Mouse (Mus musculus) embryonic facial prominence, embryonic 15.5 days (tissue): ENCODE results near the gene Znrf3. TPM values are rescaled to one million over a fixed set of nuclear protein-coding genes. Genes with fewer than 3 reads are reported as not detected.

Experiments
- ATAC-seq: fragments of 200-750 bp; cut with Nextera tagmentation; 2 replicates; pipeline ENCODE4 v1.8.0; 2017; ENCODE audit warnings: low read depth, moderate TSS enrichment; ENCODE audit not compliant: insufficient number of reproducible peaks, low FRiP score, low TSS enrichment
- H3K27ac ChIP-seq: fragments of 300-500 bp; sonication (generic); replicated peaks from 2 replicates; pipeline ENCODE4 v1.5.1; 2015; ENCODE audit warnings: mild to moderate bottlenecking, inconsistent platforms
- H3K27me3 ChIP-seq: fragments of 300-500 bp; sonication (generic); 2 replicates; pipeline ENCODE4 v1.6.1; 2015; ENCODE audit warnings: inconsistent platforms
- H3K36me3 ChIP-seq: fragments of 300-500 bp; sonication (generic); 2 replicates; pipeline ENCODE4 v1.6.1; 2015; ENCODE audit warnings: mild to moderate bottlenecking, inconsistent platforms
- H3K4me1 ChIP-seq: fragments of 300-500 bp; sonication (generic); 2 replicates; pipeline ENCODE4 v1.6.1; 2015; ENCODE audit warnings: inconsistent platforms
- H3K4me2 ChIP-seq: fragments of 300-500 bp; sonication (generic); replicated peaks from 2 replicates; pipeline ENCODE4 v1.6.1; 2015; ENCODE audit warnings: mild to moderate bottlenecking, inconsistent platforms
- H3K4me3 ChIP-seq: fragments of 300-500 bp; sonication (generic); replicated peaks from 2 replicates; pipeline ENCODE4 v1.5.1; 2015; ENCODE audit warnings: mild to moderate bottlenecking, inconsistent platforms
- H3K9ac ChIP-seq: fragments of 300-500 bp; sonication (generic); 2 replicates; pipeline ENCODE4 v1.6.1; 2015; ENCODE audit warnings: inconsistent platforms
- H3K9me3 ChIP-seq: fragments of 300-500 bp; sonication (generic); replicated peaks from 2 replicates; pipeline ENCODE4 v1.6.1; 2016; ENCODE audit warnings: inconsistent platforms
- WGBS: fragments of 180-500 bp; shearing (Covaris S2); methylation state at CpG from one replicate; pipeline ENCODE4 v1.1.7; 2015; 5-methylcytosine and 5-hydroxymethylcytosine counted together
- polyA plus RNA-seq: library from polyadenylated mRNA; unstranded; fragments of >200 nt; fragmentation: Nextera tagmentation; extraction: Ambion mirVana; gene quantifications from 2 replicates; pipeline ENCODE4 v1.2.1, GENCODE M21; 2015

Gene Znrf3
- polyA plus RNA-seq, 1 experiment from 2014 or later: 16.9 TPM

- Histone ChIP-seq H3K4me2 (no peak overlapping the region), H3K27ac (peak overlapping the region; percentile 36; the same call in 1 of the 2 replicates), H3K9ac (no peak overlapping the region), H3K4me3 (no peak overlapping the region), H3K9me3 (no peaks in the 10 kb centered on the region), H3K36me3 (no peaks in the 10 kb centered on the region), H3K27me3 (no peaks in the 10 kb centered on the region), H3K4me1 (peaks cover 37% of the 10 kb centered on the region)
- no peak for ATAC-seq
- 20% methylated on average over 4 of the region's 4 CpGs for whole genome bisulfite sequencing
These were observed 23.0 kb downstream of the Znrf3 start for GRCm38 (mm10) chr11:5421506-5422251.

DNA sequence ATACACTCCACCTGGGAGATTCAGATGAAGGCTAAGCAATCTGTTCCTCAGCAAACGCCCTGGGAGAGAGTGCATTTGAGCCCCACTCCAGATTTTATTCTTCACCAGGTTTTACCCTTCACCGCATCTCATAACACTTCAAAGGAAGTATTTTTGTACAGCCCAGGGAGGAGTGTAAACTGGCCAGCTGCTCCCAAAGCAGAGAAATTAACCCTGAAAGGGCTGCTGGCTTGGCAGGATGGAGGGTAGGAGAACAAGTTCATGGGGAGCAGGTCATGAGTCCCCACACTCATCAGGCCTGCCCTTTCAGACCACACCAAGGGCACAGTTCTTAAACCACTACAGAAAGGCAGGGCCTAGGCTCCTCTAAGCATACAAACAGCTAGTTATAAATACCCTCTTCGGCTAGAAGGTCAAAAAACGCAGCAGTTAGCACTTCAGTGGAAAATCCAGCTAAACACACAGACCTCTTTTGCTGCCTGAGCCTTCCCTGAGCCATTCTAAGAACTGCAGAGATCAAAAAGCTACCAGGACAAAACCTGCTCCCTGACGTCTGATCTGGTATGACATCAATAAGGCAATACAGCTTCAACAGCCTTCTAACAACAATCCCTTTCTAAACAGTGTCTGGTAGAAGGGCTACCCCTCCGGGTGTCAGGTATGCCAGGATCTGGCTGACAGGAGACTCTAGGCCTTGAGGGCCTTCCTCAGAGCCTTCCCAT lies 28.9 kb downstream of the Znrf3 start:
- Histone ChIP-seq H3K27ac (peak overlapping the region; percentile 71), H3K4me2 (no peak overlapping the region; the same call in 1 of the 2 replicates), H3K4me3 (no peak overlapping the region), H3K36me3 (no peaks in the 10 kb centered on the region), H3K9me3 (no peaks in the 10 kb centered on the region), H3K27me3 (no peaks in the 10 kb centered on the region), H3K4me1 (peaks cover 58% of the 10 kb centered on the region), H3K9ac (no peak overlapping the region)
- 14% methylated on average over 6 of the region's 6 CpGs for WGBS
- 0 out of 2 replicates have a peak, but pooled peaks have one; percentile 47 for ATAC-seq

- Histone ChIP-seq H3K36me3 (no peaks in the 10 kb centered on the region), H3K27ac (peak overlapping the region; percentile 71), H3K4me3 (no peak overlapping the region), H3K9me3 (no peaks in the 10 kb centered on the region), H3K27me3 (no peaks in the 10 kb centered on the region), H3K4me2 (no peak overlapping the region; the same call in 1 of the 2 replicates), H3K9ac (no peak overlapping the region), H3K4me1 (peaks cover 58% of the 10 kb centered on the region)
- WGBS: 17% methylated on average over 2 of the region's 2 CpGs
- ATAC-seq: no peak
These were observed 29.6 kb downstream of the Znrf3 start for GRCm38 (mm10) chr11:5414856-5415616.

DNA sequence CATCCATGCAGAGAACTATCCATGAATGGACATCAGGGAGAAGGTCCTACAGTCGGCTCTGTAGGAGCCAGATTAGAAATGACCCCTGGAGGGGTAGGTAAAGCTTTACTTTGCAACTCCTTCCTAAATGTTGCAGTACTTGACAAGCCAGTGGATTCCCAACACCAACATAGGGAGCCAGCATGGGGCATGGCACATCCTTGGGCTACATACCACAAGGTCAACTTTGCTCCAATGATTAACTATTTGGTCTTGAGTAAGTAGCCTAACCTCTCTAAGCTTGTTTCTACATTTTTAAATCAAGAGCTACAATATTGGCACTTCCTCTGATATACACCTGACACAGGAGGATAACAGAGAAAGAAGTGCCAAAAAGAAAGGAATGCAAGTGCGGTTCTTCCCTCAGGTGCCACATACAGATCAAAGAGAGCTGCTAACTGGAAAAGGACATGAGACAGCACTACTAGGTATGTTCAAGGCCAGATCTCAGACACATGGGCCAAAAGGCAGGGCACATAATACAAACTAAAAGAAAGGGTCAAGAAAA lies 31.9 kb downstream of the Znrf3 start:
- Histone ChIP-seq H3K36me3 (no peaks in the 10 kb centered on the region), H3K4me3 (no peak overlapping the region), H3K27ac (no peak overlapping the region), H3K9ac (no peak overlapping the region), H3K4me2 (no peak overlapping the region), H3K9me3 (no peaks in the 10 kb centered on the region), H3K4me1 (peaks cover 58% of the 10 kb centered on the region), H3K27me3 (no peaks in the 10 kb centered on the region)
- no peak for ATAC-seq
- 59% methylated on average over 2 of the region's 2 CpGs for WGBS

GRCm38 (mm10) chr11:5411577-5411976 lies 33.1 kb downstream of the Znrf3 start:
- Histone ChIP-seq H3K27me3 (no peaks in the 10 kb centered on the region), H3K27ac (0 out of 2 replicates have a peak overlapping the region, but pooled peaks have one; percentile 34), H3K4me1 (peaks cover 48% of the 10 kb centered on the region), H3K36me3 (no peaks in the 10 kb centered on the region), H3K4me2 (no peak overlapping the region), H3K4me3 (no peak overlapping the region), H3K9me3 (no peaks in the 10 kb centered on the region), H3K9ac (no peak overlapping the region)
- WGBS: 39% methylated on average over 9 of the region's 9 CpGs
- ATAC-seq: no peak; the same call in 1 of the 2 replicates

GRCm38 (mm10) chr11:5404180-5404579 lies 40.5 kb downstream of the Znrf3 start:
- Histone ChIP-seq H3K4me3 (no peak overlapping the region), H3K27me3 (no peaks in the 10 kb centered on the region), H3K9me3 (no peaks in the 10 kb centered on the region), H3K4me2 (no peak overlapping the region), H3K27ac (no peak overlapping the region), H3K36me3 (no peaks in the 10 kb centered on the region), H3K9ac (no peak overlapping the region), H3K4me1 (no peaks in the 10 kb centered on the region)
- WGBS: 54% methylated on average over 2 of the region's 2 CpGs
- ATAC-seq: no peak; the same call in 1 of the 2 replicates

DNA sequence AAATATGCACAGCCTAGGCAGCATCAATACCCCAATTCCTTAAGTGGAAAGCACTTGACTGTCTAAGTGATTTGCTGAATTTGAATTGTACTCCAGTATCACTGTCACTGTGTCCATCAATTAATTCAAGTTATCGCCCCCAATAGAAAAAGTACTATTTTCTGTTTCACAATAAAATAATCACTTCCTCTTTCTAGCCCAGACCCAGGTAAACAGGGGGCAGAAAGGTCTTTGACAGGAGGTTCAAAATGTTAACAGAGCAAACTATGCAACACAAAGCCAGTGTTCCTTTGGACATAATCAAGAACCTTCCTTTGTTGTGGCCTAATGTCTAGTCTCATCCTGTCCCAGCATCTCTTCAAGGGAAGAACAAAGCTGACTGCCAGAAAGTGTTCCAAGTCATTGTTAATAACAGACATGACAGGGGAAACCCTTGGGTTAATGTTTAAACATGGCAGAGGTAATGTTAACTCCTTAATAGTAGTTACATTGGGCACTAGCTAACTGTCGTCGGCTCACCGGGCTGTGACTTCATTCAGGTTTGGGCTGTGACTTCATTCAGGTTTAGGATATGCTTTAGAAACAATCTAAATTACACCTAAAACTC lies 42.4 kb downstream of the Znrf3 start:
- Histone ChIP-seq H3K27ac (no peak overlapping the region), H3K4me3 (no peak overlapping the region), H3K36me3 (no peaks in the 10 kb centered on the region), H3K9me3 (no peaks in the 10 kb centered on the region), H3K27me3 (no peaks in the 10 kb centered on the region), H3K4me1 (no peaks in the 10 kb centered on the region; the same call in 1 of the 2 replicates), H3K4me2 (no peak overlapping the region), H3K9ac (no peak overlapping the region)
- ATAC-seq: no peak
- 93% methylated on average over 4 of the region's 4 CpGs for WGBS

DNA sequence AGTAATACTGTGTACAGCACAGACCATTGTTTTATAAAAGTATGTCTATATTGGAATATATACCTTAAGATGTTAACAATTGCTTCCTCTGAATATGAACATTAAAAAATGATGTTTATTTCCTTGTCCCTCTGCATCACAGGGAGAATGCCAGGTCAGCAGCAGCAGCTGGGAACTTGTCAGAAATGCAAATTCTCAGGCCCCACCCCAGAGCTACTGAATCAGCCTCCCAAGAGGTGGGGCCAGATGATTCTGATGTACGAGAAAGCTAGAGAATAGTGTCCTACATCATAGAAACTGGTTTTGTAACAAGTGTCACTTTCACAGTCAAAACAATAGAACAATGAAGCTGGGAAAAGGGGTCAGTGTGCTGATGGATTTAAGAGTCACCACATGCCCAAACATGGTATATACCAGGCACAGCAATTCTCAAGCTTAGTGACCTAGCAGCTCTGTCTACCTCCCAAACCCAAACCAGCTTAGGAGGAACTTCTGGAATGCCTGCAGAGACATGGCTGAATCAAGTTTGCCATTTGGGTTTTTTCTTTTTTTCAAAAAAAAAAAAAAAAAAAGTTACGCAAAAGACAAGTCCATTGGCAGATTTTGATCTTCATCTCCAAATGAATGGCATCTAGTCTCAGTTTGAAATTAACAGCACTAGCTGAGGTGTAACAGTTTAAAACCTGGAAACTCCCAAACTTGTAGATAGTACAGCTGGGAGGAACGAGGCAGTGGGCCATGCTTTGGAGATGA lies 46.2 kb downstream of the Znrf3 start:
- WGBS: 61% methylated on average over 3 of the region's 3 CpGs
- H3K36me3 ChIP-seq: no peaks in the 10 kb centered on the region
- H3K27me3 ChIP-seq: no peaks in the 10 kb centered on the region

DNA sequence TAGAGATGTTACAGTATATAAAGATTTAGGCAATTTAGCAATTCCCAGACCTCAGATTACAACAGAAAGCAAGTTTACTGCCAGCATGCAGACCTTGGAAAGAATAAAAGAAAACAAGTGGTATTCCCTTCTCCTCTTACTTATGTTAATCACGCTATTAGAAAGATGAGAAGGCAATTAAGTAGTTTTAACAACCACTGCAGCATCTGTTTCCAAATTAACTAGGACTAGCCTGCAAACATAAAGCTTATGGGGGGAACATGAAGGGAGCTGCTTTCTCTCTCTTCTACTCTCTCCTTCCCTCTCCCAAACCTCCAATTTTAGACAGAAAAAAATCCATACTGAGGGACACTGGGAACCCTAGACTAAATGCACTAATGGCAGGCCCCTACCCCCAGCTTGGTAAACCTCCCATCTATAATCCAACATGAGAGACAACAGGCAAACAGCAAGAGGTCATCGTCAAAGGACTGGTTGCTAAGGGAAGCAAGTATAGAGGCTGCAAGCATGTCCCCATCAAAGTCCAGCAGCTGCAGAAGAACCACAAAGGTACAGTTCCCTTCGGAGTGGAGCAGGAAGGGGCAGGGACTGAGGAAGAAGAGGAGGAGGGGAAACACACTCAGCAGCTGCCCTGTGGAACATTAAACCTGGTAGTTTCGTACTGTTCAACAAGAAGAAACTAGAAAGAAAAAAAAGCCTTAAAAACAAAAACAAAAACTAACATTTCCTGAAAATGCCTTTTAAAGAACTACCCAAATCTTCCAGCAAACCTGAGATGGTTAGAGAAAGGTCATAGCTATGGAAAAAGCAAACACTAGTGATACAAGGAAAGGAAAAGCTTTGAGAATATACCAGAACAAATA lies 53.4 kb downstream of the Znrf3 start:
- no peaks in the 10 kb centered on the region for H3K27me3 ChIP-seq
- H3K9me3 ChIP-seq: no peaks in the 10 kb centered on the region
- no peak overlapping the region for H3K4me2 ChIP-seq
- 19% methylated on average over 4 of the region's 4 CpGs for WGBS
- H3K4me1 ChIP-seq: peaks cover 5% of the 10 kb centered on the region; the same call in 1 of the 2 replicates
- no peak overlapping the region for H3K9ac ChIP-seq
- no peak for ATAC-seq
- no peak overlapping the region for H3K27ac ChIP-seq
- H3K36me3 ChIP-seq: no peaks in the 10 kb centered on the region
- H3K4me3 ChIP-seq: no peak overlapping the region

More for the DNA sequence above, 46.2 kb downstream of the Znrf3 start:
- no peaks in the 10 kb centered on the region; the same call in 1 of the 2 replicates for H3K4me1 ChIP-seq
- no peak overlapping the region for H3K9ac ChIP-seq
- H3K27ac ChIP-seq: no peak overlapping the region
- no peaks in the 10 kb centered on the region for H3K9me3 ChIP-seq
- ATAC-seq: no peak
- H3K4me3 ChIP-seq: no peak overlapping the region
- H3K4me2 ChIP-seq: no peak overlapping the region
